In the genomic region with DNA sequence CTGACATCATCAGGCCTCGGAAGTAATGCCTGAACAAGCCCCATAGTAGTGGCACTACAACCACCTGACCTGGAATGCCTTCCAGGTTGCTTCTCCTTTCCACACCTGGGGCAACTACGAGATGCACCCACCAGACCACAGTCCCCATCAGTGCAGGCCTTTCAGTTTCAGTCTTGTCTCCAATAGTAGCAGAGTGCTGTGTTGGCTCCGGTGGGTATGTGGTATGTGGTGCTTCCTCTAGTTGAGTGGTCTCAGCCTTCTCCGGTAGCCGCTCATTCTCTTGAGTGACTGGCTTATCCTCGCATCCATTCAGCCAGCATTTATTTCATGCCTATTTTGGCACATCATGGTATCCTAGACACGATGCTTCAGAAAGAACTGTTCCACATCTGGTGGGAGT, we compare ENCODE assay signal across 27 mouse cellular contexts. TPM values are rescaled to one million over a fixed set of nuclear protein-coding genes. Genes with fewer than 3 reads are reported as not detected.
DNase-seq lines count a peak whose midpoint lies in the region; ATAC-seq lines count a peak whose summit lies in the region.
"Had no signal": no experiment of that assay in that cellular context is flagged by ENCODE, and none has a peak within 500 bp of the region (broad histone marks: within the 10 kb centered on the region; RNA-seq: fewer than 3 reads in every experiment).

No protein-coding gene starts in this region.

- intact Hi-C loops in left cerebral cortex, postnatal 25 days (cut with DNase I), result no loop called here

- 0 out of 2 replicates have a peak overlapping the region, but pooled peaks have one; percentile 48 for H3K4me2 ChIP-seq in lung, embryonic 15.5 days

- 81% methylated on average over 7 of the region's 7 CpGs for WGBS in lung, embryonic 15.5 days

- H3K27me3 ChIP-seq in lung, embryonic 15.5 days, result no peaks in the 10 kb centered on the region
- H3K27me3 ChIP-seq: heart, embryonic 15.5 days; intestine, embryonic 15.5 days had no signal

- H3K9me3 ChIP-seq in lung, embryonic 15.5 days, result no peaks in the 10 kb centered on the region
- H3K9me3 ChIP-seq: G1E; heart, embryonic 15.5 days; intestine, embryonic 15.5 days had no signal

- no peak for DNase-seq in lung, postnatal 4 days
- DNase-seq in naive thymus-derived CD4-positive, alpha-beta T cell, adult 2 months (ENCODE audit: low read depth), result peak; percentile 6
- no peak for DNase-seq in left cerebral cortex, postnatal 25 days (ENCODE audit: low spot score in 2 of 2)
- no peak for DNase-seq in adrenal gland, adult 2 months
- DNase-seq: adrenal gland, postnatal 10 days; cerebellum, adult 11 months; cerebellum, adult 8-10 months; cerebellum, postnatal 14 days; gastrocnemius, adult 2 months; gastrocnemius, postnatal 25 days; heart, postnatal 14 days had no signal

- no peak overlapping the region; the same call in 1 of the 2 replicates for H3K27ac ChIP-seq in lung, embryonic 15.5 days
- H3K27ac ChIP-seq: gastrocnemius, adult 2 months; heart, embryonic 15.5 days; intestine, embryonic 15.5 days had no signal

- no peak overlapping the region for H3K4me3 ChIP-seq in lung, embryonic 15.5 days
- H3K4me3 ChIP-seq: erythroblast, embryonic 14.5 days; intestine, embryonic 15.5 days had no signal

- no peaks in the 10 kb centered on the region for H3K36me3 ChIP-seq in lung, embryonic 15.5 days
- H3K36me3 ChIP-seq: forebrain, embryonic 10.5 days; G1E; heart, embryonic 15.5 days; intestine, embryonic 15.5 days had no signal

- ATAC-seq in lung, embryonic 15.5 days (ENCODE audit: borderline replicate concordance, extremely low read depth, low FRiP score, low TSS enrichment), result no peak
- peak; percentile 73 to 79 for ATAC-seq in hematopoietic stem cell, adult 5-6 weeks (replicated peaks in 1 of 2; ENCODE audit: insufficient read depth in 1 of 2, low FRiP score in 2 of 2, low TSS enrichment in 1 of 2, low read depth in 1 of 2, poor library complexity in 2 of 2, severe bottlenecking in 2 of 2)
- ATAC-seq in inflammation-experienced regulatory T-cells, adult 6 months, result no peak
- ATAC-seq: forebrain, embryonic 14.5 days; hindbrain, embryonic 16.5 days; intestine, embryonic 15.5 days had no signal

- H3K9ac ChIP-seq in lung, embryonic 15.5 days, result no peak overlapping the region
- H3K9ac ChIP-seq: heart, embryonic 15.5 days; intestine, embryonic 15.5 days had no signal

- peaks cover 7% of the 10 kb centered on the region for H3K4me1 ChIP-seq in lung, embryonic 15.5 days
- H3K4me1 ChIP-seq: intestine, embryonic 15.5 days had no signal

RNA-seq across cellular contexts. Expression of a gene that starts 4.8 kb away (rescaled TPM):
- polyA plus RNA-seq in lung, embryonic 15.5 days (2015; fragmentation: Nextera tagmentation; extraction: Ambion mirVana), result not detected in 2 replicates
- not detected in 2 replicates for total RNA-seq in hematopoietic stem cell, adult 5-6 weeks (2017)
- total RNA-seq in left cerebral cortex, postnatal 25 days (2021), result not detected
- not detected for total RNA-seq in adrenal gland, adult 2 months (2021)
- polyA plus RNA-seq in adrenal gland, adult 2 months (2012; rRNA removed), result not detected in 2 replicates
- not detected for polyA plus RNA-seq in inflammation-experienced regulatory T-cells, adult 6 months (2017; shearing (Covaris generic))
- total RNA-seq: adrenal gland, postnatal 10 days; adrenal gland, postnatal 4 days; G1E; gastrocnemius, adult 2 months; gastrocnemius, postnatal 25 days; heart, adult 18-20 months; heart, postnatal 14 days had no signal
- polyA plus RNA-seq: brain, embryonic 14.5 days; embryonic facial prominence, embryonic 14.5 days; erythroblast, embryonic 14.5 days; forebrain, embryonic 10.5 days; forebrain, embryonic 14.5 days; G1E; heart, embryonic 11.5 days; heart, embryonic 15.5 days; hindbrain, embryonic 11.5 days; hindbrain, embryonic 16.5 days; intestine, embryonic 15.5 days had no signal

RNA-seq across cellular contexts. Expression of a gene that starts 37.8 kb away (rescaled TPM):
- polyA plus RNA-seq in lung, embryonic 15.5 days (2015; fragmentation: Nextera tagmentation; extraction: Ambion mirVana), result 0.35 and 0.40 TPM in 2 replicates
- total RNA-seq in hematopoietic stem cell, adult 5-6 weeks (2017), result 3.1 and 4.2 TPM in 2 replicates
- under 1 TPM; 0.32 to 0.60 TPM for total RNA-seq in left cerebral cortex, postnatal 25 days (2021)
- total RNA-seq in adrenal gland, adult 2 months (2021), result 1 to 10 TPM in 1 of 2 experiments, not detected in 1; 1.5 TPM
- 0.04 and 0.07 TPM in 2 replicates for polyA plus RNA-seq in adrenal gland, adult 2 months (2012; rRNA removed)
- not detected for polyA plus RNA-seq in inflammation-experienced regulatory T-cells, adult 6 months (2017; shearing (Covaris generic))
- total RNA-seq: G1E had no signal
- polyA plus RNA-seq: erythroblast, embryonic 14.5 days; G1E had no signal

Comparison
In these comparisons a context has a peak if more than half of its experiments do, and no peak if none do; other contexts are left out.
1. ATAC-seq: peak in hematopoietic stem cell, adult 5-6 weeks (2 of 2); none in lung, embryonic 15.5 days (single experiment) and inflammation-experienced regulatory T-cells, adult 6 months (single experiment).